Mouse (Mus musculus) embryonic facial prominence, embryonic 13.5 days (tissue): ENCODE measurements around the gene Zcchc17. TPM values are rescaled to one million over a fixed set of nuclear protein-coding genes. Genes with fewer than 3 reads are reported as not detected.

Experiments
- ATAC-seq: fragments of 200-750 bp; cut with Nextera tagmentation; 2 replicates; pipeline ENCODE4 v1.8.0; 2017; ENCODE audit warnings: low read depth; ENCODE audit not compliant: insufficient number of reproducible peaks, insufficient read depth, low FRiP score, low TSS enrichment
- H3K27ac ChIP-seq: fragments of 300-500 bp; sonication (generic); 2 replicates; pipeline ENCODE4 v1.5.1; 2015; ENCODE audit warnings: moderate library complexity, mild to moderate bottlenecking, inconsistent platforms
- H3K27me3 ChIP-seq: fragments of 300-500 bp; sonication (generic); 2 replicates; pipeline ENCODE4 v1.6.1; 2015; ENCODE audit warnings: mild to moderate bottlenecking, inconsistent platforms
- H3K36me3 ChIP-seq: fragments of 300-500 bp; sonication (generic); 2 replicates; pipeline ENCODE4 v1.6.1; 2015; ENCODE audit warnings: mild to moderate bottlenecking, inconsistent platforms
- H3K4me1 ChIP-seq: fragments of 300-500 bp; sonication (generic); 2 replicates; pipeline ENCODE4 v1.6.1; 2015; ENCODE audit warnings: inconsistent platforms
- H3K4me2 ChIP-seq: fragments of 300-500 bp; sonication (generic); 2 replicates; pipeline ENCODE4 v1.6.1; 2015; ENCODE audit warnings: moderate library complexity, mild to moderate bottlenecking, inconsistent platforms
- H3K4me3 ChIP-seq: fragments of 300-500 bp; sonication (generic); 2 replicates; pipeline ENCODE4 v1.5.1; 2015; ENCODE audit warnings: mild to moderate bottlenecking, inconsistent platforms
- H3K9ac ChIP-seq: fragments of 300-500 bp; sonication (generic); 2 replicates; pipeline ENCODE4 v1.6.1; 2015; ENCODE audit warnings: mild to moderate bottlenecking, inconsistent platforms
- H3K9me3 ChIP-seq: fragments of 300-500 bp; sonication (generic); 2 replicates; pipeline ENCODE4 v1.6.1; 2016; ENCODE audit warnings: inconsistent platforms
- WGBS: fragments of 180-500 bp; shearing (Covaris S2); methylation state at CpG from one replicate; pipeline ENCODE4 v1.1.7; 2015; ENCODE audit warnings: mixed read lengths; 5-methylcytosine and 5-hydroxymethylcytosine counted together
- polyA plus RNA-seq: library from polyadenylated mRNA; unstranded; fragments of >200 nt; fragmentation: Nextera tagmentation; extraction: Ambion mirVana; gene quantifications from 2 replicates; pipeline ENCODE4 v1.2.1, GENCODE M21; 2015

Gene Zcchc17
- polyA plus RNA-seq, 1 experiment from 2014 or later: 92.5 TPM

DNA sequence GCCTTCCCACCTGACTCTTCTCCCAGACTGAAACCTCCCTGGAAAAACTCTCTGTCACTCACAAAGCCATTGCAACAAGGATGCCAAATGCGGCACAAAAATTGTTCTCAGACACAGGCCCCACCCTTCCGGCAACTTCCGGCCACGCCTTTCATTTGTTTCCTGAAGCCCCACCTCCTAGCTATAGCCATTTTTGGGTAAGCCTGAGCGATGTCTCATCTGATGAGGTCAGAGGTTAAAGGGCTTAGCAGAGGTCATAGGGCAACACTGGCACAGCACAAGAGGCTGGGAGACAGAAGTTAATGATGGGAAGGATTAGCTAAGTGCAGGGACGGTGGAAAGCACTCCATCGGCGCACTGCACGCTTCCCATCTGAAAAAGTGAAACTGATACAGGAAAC is 93.1 kb downstream of the Zcchc17 start:
- Histone ChIP-seq H3K4me1 (peaks cover 27% of the 10 kb centered on the region), H3K9ac (no peak overlapping the region), H3K9me3 (no peaks in the 10 kb centered on the region), H3K27me3 (no peaks in the 10 kb centered on the region; the same call in 1 of the 2 replicates), H3K27ac (no peak overlapping the region), H3K4me3 (no peak overlapping the region), H3K36me3 (peaks cover 42% of the 10 kb centered on the region), H3K4me2 (peak overlapping the region; percentile 30; the same call in 1 of the 2 replicates)
- no peak for ATAC-seq
- WGBS: 46% methylated on average over 9 of the region's 9 CpGs

Other genes starting within 250 kb of the Zcchc17 start
- 0.21 TPM in 2 replicates for gene Hcrtr1, start 220.6 kb downstream of the Zcchc17 start, polyA plus RNA-seq
- 13.8 and 14.2 TPM in 2 replicates for gene Tinagl1, start 184.8 kb downstream of the Zcchc17 start, polyA plus RNA-seq
- gene Gm853, start 137.5 kb downstream of the Zcchc17 start, polyA plus RNA-seq: not detected in 2 replicates
- gene Serinc2, start 80.7 kb downstream of the Zcchc17 start, polyA plus RNA-seq: 150 TPM in 2 replicates
- gene Fabp3, start 51.3 kb downstream of the Zcchc17 start, polyA plus RNA-seq: 12.9 and 14.8 TPM in 2 replicates
- not detected in 2 replicates for gene Gm10570, start 51.3 kb downstream of the Zcchc17 start, polyA plus RNA-seq
- 152 and 176 TPM in 2 replicates for gene Snrnp40, start 189 bp upstream of the Zcchc17 start, polyA plus RNA-seq
- 1.6 and 2.7 TPM in 2 replicates for gene Nkain1, start 214.2 kb upstream of the Zcchc17 start, polyA plus RNA-seq